7 mouse cellular contexts compared by ENCODE assay signal in the genomic region with DNA sequence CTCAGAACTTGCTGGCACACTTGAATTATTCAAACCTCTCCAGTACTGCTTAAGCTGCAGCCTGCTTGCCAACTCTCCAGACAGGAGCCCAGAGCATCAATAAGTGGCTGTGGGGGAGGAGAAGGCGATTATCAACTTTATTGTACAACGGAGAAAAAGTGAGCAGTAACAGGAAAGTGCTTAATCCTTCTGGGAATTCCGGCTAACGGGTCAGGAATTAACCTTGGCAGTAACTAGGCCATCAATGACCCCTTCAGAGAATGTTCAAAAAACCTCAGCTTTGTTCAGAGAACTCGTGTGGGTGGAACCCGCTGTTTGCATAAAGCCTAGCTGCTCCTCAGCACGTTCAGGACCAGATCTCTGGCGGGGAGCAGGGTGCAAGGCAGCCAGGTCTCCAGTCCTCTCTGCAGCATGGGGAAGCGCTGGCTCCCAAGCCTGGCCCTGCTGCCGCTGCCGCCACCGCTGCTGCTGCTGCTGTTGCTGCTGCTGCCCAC. TPM values are rescaled to one million over a fixed set of nuclear protein-coding genes. Genes with fewer than 3 reads are reported as not detected.
DNase-seq lines count a peak whose midpoint lies in the region; ATAC-seq and TF ChIP-seq lines count a peak whose summit lies in the region.

No protein-coding gene starts in this region.

- TF ChIP-seq EP300 in stomach, postnatal 0 days (optimal IDR thresholded peaks at IDR 0.05): no peak

- peak overlapping the region; percentile 22 for H3K4me2 ChIP-seq in stomach, embryonic 14.5 days (replicated peaks; ENCODE audit: low read depth, low read length)
- no peak overlapping the region for H3K4me2 ChIP-seq in stomach, postnatal 0 days (replicated peaks; ENCODE audit: low read depth)
- H3K4me2 ChIP-seq in kidney, embryonic 14.5 days (replicated peaks; ENCODE audit: low read depth, low read length): peak overlapping the region; percentile 31
- 0 out of 2 replicates have a peak overlapping the region, but pooled peaks have one; percentile 8 for H3K4me2 ChIP-seq in liver, embryonic 13.5 days

- H3K4me3 ChIP-seq in stomach, embryonic 14.5 days (ENCODE audit: low read depth, low read length): no peak overlapping the region
- no peak overlapping the region for H3K4me3 ChIP-seq in stomach, postnatal 0 days (ENCODE audit: low read depth, low read length)
- H3K4me3 ChIP-seq in forebrain, embryonic 10.5 days: peak overlapping the region; percentile 43
- H3K4me3 ChIP-seq in kidney, embryonic 14.5 days (ENCODE audit: low read length): peak overlapping the region; percentile 10; the same call in 1 of the 2 replicates
- peak overlapping the region; percentile 27 for H3K4me3 ChIP-seq in liver, embryonic 13.5 days (replicated peaks)

- no peaks in the 10 kb centered on the region for H3K36me3 ChIP-seq in stomach, embryonic 14.5 days (ENCODE audit: control insufficient read depth, insufficient read depth, low read length)
- no peaks in the 10 kb centered on the region for H3K36me3 ChIP-seq in stomach, postnatal 0 days (ENCODE audit: control insufficient read depth, insufficient read depth, low read length)
- no peaks in the 10 kb centered on the region for H3K36me3 ChIP-seq in forebrain, embryonic 10.5 days (replicated peaks)
- no peaks in the 10 kb centered on the region for H3K36me3 ChIP-seq in kidney, embryonic 14.5 days (ENCODE audit: control insufficient read depth, insufficient read depth, low read length)
- no peaks in the 10 kb centered on the region for H3K36me3 ChIP-seq in liver, embryonic 13.5 days

- 7% methylated on average over 12 of the region's 12 CpGs for WGBS in stomach, embryonic 14.5 days
- WGBS in stomach, postnatal 0 days: 7% methylated on average over 12 of the region's 12 CpGs
- WGBS in forebrain, embryonic 10.5 days: 2% methylated on average over 12 of the region's 12 CpGs
- 7% methylated on average over 12 of the region's 12 CpGs for WGBS in kidney, embryonic 14.5 days
- WGBS in liver, embryonic 13.5 days (ENCODE audit: insufficient replicate concordance): 12% methylated on average over 12 of the region's 12 CpGs

- H3K9ac ChIP-seq in stomach, embryonic 14.5 days (replicated peaks; ENCODE audit: low read depth, low read length): no peak overlapping the region
- no peak overlapping the region for H3K9ac ChIP-seq in stomach, postnatal 0 days (ENCODE audit: low read length)
- no peak overlapping the region; the same call in 1 of the 2 replicates for H3K9ac ChIP-seq in kidney, embryonic 14.5 days (ENCODE audit: low read depth, low read length)
- H3K9ac ChIP-seq in liver, embryonic 13.5 days: no peak overlapping the region

- no peak for TF ChIP-seq CTCF in stomach, postnatal 0 days (IDR thresholded peaks at IDR 0.05; ENCODE audit: low read depth)

- no peaks in the 10 kb centered on the region for H3K9me3 ChIP-seq in stomach, embryonic 14.5 days (ENCODE audit: control insufficient read depth, low read depth, low read length)
- H3K9me3 ChIP-seq in stomach, postnatal 0 days (ENCODE audit: control insufficient read depth, low read length): no peaks in the 10 kb centered on the region
- no peaks in the 10 kb centered on the region for H3K9me3 ChIP-seq in forebrain, embryonic 10.5 days
- no peaks in the 10 kb centered on the region for H3K9me3 ChIP-seq in kidney, embryonic 14.5 days (ENCODE audit: control insufficient read depth, low read length)
- H3K9me3 ChIP-seq in liver, embryonic 13.5 days (replicated peaks): no peaks in the 10 kb centered on the region

- H3K4me1 ChIP-seq in stomach, embryonic 14.5 days (ENCODE audit: control insufficient read depth, insufficient read depth, low read length): no peaks in the 10 kb centered on the region
- no peaks in the 10 kb centered on the region; the same call in 1 of the 2 replicates for H3K4me1 ChIP-seq in stomach, postnatal 0 days (replicated peaks; ENCODE audit: control insufficient read depth, insufficient read depth)
- peaks cover 14% of the 10 kb centered on the region for H3K4me1 ChIP-seq in forebrain, embryonic 10.5 days
- H3K4me1 ChIP-seq in kidney, embryonic 14.5 days (ENCODE audit: control insufficient read depth, insufficient read depth, low read length): no peaks in the 10 kb centered on the region
- no peaks in the 10 kb centered on the region for H3K4me1 ChIP-seq in liver, embryonic 13.5 days (replicated peaks)

- DNase-seq in stomach, postnatal 0 days (ENCODE audit: low spot score): no peak
- peak; percentile 54 for DNase-seq in forebrain, embryonic 10.5 days (ENCODE audit: extremely low spot score, low spot score)
- DNase-seq in liver, embryonic 13.5 days: no peak
- DNase-seq in right cerebral cortex, postnatal 36 days (ENCODE audit: low spot score in 2 of 2): peak; percentile 1 to 2

- no peak overlapping the region for H3K27ac ChIP-seq in stomach, embryonic 14.5 days (ENCODE audit: low read length)
- H3K27ac ChIP-seq in stomach, postnatal 0 days (replicated peaks): no peak overlapping the region
- H3K27ac ChIP-seq in forebrain, embryonic 10.5 days: peak overlapping the region; percentile 74
- H3K27ac ChIP-seq in kidney, embryonic 14.5 days (ENCODE audit: low read depth, low read length): no peak overlapping the region
- no peak overlapping the region for H3K27ac ChIP-seq in liver, embryonic 13.5 days

- no peak for ATAC-seq in stomach, embryonic 14.5 days (ENCODE audit: insufficient number of reproducible peaks, insufficient read depth, low FRiP score, low read depth)
- no peak for ATAC-seq in stomach, postnatal 0 days (ENCODE audit: low FRiP score, low TSS enrichment)
- 0 out of 2 replicates have a peak, but pooled peaks have one; percentile 60 for ATAC-seq in kidney, embryonic 14.5 days (ENCODE audit: low FRiP score, low TSS enrichment)
- ATAC-seq in liver, embryonic 13.5 days (ENCODE audit: low read depth): no peak
- ATAC-seq in erythroid progenitor cell, adult 5-6 weeks (replicated peaks; ENCODE audit: low FRiP score, poor library complexity, severe bottlenecking): no peak

- H3K27me3 ChIP-seq in stomach, embryonic 14.5 days (ENCODE audit: control insufficient read depth, insufficient read depth, low read length): no peaks in the 10 kb centered on the region
- no peaks in the 10 kb centered on the region for H3K27me3 ChIP-seq in stomach, postnatal 0 days (ENCODE audit: control insufficient read depth, insufficient read depth, low read length)
- H3K27me3 ChIP-seq in forebrain, embryonic 10.5 days (ENCODE audit: poor library complexity, severe bottlenecking): peaks cover 18% of the 10 kb centered on the region
- H3K27me3 ChIP-seq in kidney, embryonic 14.5 days (ENCODE audit: control insufficient read depth, insufficient read depth, low read length): no peaks in the 10 kb centered on the region
- no peaks in the 10 kb centered on the region for H3K27me3 ChIP-seq in liver, embryonic 13.5 days

RNA-seq across cellular contexts. Expression of gene A2m, which starts 0.7 kb away (rescaled TPM):
- polyA plus RNA-seq in stomach, embryonic 14.5 days (2014; fragmentation: Nextera tagmentation; extraction: Ambion mirVana): 0.33 and 0.36 TPM in 2 replicates
- 0.25 and 0.34 TPM in 2 replicates for polyA plus RNA-seq in stomach, postnatal 0 days (2015; fragmentation: Nextera tagmentation; extraction: Ambion mirVana)
- 2.2 and 2.4 TPM in 2 replicates for polyA plus RNA-seq in forebrain, embryonic 10.5 days (2016; fragmentation: Nextera tagmentation; extraction: Ambion mirVana)
- 0.11 and 0.46 TPM in 2 replicates for polyA plus RNA-seq in kidney, embryonic 14.5 days (2014; fragmentation: Nextera tagmentation; extraction: Ambion mirVana)
- 12.5 and 14.2 TPM in 2 replicates for polyA plus RNA-seq in liver, embryonic 13.5 days (2015; fragmentation: Nextera tagmentation; extraction: Ambion mirVana)
- total RNA-seq in erythroid progenitor cell, adult 5-6 weeks (2015; ENCODE audit: low replicate concordance): not detected in 2 replicates
- total RNA-seq in erythroid progenitor cell, adult 5-6 weeks (2017; ENCODE audit: low replicate concordance): not detected in 2 replicates

Comparison
In these comparisons a context has a peak if more than half of its experiments do, and no peak if none do; other contexts are left out.
1. H3K4me3 ChIP-seq: peak in forebrain, embryonic 10.5 days (single experiment), kidney, embryonic 14.5 days (single experiment) and liver, embryonic 13.5 days (single experiment); none in stomach, embryonic 14.5 days (single experiment) and stomach, postnatal 0 days (single experiment).
2. DNase-seq: peak in forebrain, embryonic 10.5 days (single experiment) and right cerebral cortex, postnatal 36 days (2 of 2); none in stomach, postnatal 0 days (single experiment) and liver, embryonic 13.5 days (single experiment).